Mouse (Mus musculus): ENCODE results near the gene Nek4.
A peak's percentile ranks its signal among the peaks of the same experiment; 100 is the strongest.

The Nek4 gene

DNA sequence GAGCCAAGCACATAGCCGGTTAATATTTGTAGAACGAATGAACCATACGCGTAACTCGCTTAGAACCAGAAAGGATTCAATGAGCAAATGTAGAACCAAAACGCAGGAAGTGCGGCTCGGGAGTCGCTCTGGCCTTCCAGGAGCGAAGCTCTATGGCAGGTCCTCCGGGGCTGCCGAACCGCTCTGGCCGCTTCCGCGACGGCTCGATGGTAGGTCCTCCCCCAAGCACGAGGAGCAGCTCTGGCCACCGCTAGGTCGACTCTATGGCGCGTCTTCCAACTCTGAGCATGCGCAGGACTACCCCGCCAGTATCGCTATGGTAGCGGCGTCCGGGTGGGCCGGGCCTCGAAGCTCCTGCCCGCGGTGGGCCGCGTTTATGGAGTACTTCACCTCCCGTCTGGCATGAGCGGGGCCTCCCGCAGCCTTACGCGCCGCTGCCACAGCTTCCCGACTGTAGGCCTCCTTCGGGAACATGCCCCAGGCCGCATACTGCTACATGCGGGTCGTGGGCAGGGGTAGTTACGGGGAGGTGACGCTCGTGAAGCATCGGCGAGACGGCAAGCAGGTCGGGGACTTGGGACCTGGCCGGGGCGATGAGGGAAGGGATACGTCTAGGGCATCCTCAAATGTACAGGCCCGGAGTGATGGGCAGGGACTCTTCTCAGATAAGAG, at the start of gene Nek4:
Nek4 (plus strand) TSS at position 224 of the 672 bp plus-strand sequence.
- peak; percentile 94 for DNase-seq (ENCODE audit: low read depth, low spot score)

DNA sequence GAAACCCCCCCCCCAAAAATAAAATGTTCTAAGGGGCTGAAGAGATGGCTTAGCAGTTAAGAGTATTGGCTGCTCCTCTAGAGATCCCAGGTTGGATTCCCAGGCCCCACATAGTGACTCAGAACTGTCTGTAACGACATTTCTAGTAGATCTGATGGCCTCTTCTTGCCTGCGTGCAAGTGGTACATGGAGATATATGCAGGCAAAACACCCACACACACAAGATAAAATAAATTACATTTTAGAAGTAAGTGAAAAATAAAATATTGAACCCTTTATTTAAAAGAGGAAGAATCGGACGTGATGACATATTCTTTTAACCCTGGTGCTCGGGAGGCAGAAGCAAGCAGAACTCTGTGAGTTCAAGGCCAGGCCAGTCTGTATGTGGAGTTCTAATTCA, 48.5 kb upstream of the Nek4 start:
- no peak for DNase-seq (ENCODE audit: low read depth, low spot score)

DNA sequence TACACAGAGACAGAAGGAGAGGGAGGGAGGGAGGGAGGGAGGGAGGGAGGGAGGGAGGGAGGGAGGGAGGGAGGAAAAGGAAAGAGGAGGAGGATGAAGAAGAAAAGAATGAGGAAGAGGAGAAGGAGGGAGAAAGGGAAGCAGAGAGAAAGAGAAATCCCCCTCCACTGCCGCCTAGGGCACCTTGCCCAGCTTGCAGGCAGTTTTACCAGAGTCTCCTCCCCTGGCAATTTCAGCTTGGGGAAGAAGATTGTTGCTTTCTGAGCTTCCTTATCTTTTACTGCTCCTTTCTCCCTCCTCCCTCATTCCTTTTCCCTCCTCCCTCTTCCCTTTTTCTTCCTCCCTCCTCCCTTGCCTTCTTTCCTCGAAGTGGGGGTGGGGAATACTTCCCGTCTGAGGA, 48.1 kb upstream of the Nek4 start:
- no peak for DNase-seq (ENCODE audit: low read depth, low spot score)

DNA sequence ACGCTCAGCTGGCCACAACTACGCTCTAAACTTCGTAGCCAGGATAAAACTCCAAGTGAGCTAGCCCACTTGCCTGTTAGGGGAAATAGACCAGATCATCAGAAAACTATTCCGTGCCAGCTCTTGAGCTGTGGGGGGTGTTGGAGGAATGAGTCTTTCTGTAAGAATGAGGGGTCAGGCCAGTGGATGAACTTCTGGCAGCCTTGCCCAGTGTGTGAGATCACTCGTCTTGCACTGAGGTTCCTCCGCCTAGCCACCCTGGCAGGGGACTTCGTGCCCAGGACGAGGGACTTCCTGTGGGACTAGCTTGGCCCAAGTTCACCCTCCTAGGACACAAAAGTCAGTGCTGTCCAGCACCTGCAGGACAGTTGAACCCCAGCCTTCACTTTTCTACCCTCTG, 46.9 kb upstream of the Nek4 start:
- DNase-seq (ENCODE audit: low read depth, low spot score) = no peak

DNA sequence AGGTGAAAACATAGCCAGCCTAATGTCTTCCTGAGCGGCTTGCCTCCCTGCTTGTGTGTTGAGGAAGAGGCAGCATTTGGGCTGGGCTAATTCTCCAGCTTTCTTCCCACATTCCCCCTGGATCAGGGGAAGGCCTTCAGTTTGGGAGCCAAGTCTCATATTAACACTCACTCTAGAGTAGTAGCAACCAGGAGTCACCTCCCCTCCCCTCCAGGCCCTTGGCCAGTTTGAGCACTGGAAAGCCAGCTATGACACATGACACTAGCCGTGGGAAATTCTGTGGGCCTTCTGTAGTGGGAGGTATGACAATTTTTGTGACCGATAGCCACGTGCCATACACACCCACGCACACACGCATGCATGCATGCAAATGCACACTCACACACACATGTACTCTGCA, 45.2 kb upstream of the Nek4 start:
- DNase-seq (ENCODE audit: low read depth, low spot score) = no peak

DNA sequence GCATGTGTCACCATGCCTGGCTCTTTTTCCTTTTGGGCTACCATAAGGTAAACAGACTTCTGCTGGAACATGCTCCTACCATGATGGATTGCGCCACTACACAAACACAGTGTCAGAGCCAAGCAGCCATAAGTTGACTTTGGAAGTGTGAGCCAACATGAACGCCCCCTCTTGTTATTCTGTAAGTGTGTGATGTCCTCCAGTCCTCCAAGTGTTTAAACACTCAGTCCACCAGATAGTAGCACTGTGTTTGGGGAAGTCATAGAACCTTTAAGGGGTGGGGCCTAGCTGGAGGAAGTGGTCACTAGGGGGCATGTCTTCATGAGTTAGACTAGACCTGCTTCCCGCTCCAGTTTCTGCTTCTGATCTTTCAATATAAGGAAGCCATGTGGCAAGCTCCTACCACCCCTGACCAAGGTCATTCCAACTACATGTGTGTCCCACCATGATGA, 43.3 kb upstream of the Nek4 start:
- DNase-seq (ENCODE audit: low read depth, low spot score) = no peak

DNA sequence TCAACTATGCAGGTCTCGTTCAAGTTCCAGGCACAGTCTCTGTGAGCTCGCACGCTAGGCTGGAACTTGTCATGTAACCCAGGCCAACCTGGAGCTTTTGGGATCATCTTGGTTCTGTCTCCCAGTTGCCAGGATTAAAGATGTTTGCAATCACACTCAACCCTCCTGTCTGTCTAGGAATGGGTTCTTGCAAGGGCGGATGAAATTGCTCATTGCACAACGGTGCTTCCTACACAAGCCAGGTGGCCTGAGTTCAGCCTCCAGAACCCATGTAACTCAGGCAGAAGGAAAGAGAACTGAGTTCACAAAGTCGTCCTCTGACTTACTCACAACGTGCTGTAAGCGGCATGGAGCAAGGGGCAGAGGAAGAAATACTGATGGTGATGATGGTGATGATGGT, 40.0 kb upstream of the Nek4 start:
- DNase-seq (ENCODE audit: low read depth, low spot score) = no peak

DNA sequence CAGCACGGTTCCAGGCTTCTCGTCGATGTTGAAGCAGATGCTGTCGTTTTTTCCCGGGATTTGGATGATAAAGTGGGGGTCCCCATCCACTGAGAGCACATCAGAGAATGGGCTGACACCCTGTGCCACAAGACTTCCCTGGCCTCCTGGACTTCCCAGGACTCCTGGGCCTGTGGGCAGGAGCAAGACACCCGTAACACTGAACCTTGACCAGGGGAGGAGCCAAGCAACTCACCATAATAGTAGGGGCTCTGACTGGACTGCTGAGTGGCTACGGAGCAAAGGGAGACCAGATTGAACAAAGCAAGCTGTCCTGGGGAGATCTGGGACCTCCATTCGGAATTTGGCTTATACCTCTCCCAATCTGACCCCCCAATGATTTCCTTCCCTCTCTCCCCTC, 38.5 kb upstream of the Nek4 start:
- no peak for DNase-seq (ENCODE audit: low read depth, low spot score)

DNA sequence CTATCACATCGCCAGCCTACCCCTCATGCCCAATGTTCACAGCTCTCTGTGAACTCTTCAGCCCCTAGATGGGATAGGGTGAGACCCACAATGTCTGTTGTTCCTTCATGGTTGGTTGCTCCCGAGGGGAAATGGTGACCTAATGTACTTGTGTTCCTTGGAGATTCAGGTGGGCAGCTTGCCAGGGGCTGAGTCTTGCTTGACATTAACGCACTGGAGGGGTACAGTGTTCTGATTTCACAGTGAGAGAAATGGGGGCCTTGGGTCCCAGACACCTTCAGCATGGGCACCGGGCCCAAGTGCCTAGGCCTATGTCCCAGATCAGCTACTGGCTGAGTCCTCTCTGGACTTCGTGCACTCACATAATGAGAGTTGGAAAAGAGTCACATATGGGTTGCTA, 37.8 kb upstream of the Nek4 start:
- DNase-seq (ENCODE audit: low read depth, low spot score) = no peak

DNA sequence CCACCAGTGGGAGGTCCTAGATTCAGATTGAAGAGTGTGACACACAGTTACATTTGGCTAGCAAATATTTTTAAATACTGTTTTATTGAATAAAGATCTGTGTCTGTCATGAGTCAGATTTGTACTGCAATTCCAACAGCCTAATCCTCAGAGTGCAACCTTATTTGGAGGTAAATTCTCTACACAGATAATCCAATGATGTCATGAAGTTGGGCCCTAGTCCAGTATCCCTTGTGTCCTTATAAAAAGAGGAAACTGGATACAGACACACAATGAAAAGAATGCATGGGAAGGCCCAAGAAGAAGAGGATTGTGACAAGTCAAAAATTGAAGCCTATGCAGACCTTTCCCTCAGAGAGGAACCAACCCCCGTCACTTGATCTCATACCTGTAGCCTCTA, 34.7 kb upstream of the Nek4 start:
- no peak for DNase-seq (ENCODE audit: low read depth, low spot score)

DNA sequence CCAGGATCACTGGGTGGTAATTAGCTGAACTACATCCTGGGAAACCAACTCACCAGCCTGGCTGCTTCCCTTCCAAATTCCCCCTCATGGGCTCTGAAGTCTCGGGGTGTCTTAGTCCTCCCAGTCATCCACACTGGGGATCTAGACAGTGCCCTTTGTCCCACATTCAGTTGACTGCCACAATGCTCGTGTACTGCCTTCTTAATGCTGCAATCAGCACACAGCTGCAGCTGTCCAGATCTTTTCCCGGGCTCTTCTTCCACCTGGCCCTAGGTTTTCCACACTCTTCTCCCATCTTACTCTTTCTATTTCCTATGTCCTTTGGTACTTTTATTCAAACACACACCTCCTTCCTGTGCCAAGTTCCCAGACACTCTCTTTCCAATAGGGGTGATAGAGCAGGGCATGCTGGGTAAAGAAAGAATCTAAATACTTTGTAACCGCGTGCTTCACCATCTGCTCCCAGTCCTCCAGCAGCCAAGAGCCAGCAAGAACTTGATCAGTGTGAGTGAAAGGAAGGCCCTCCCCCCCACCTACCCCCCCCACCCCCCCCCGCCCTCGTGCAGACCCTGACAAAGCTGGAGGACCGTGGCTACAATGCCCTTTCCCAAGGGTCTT, 29.0 kb upstream of the Nek4 start:
- DNase-seq (ENCODE audit: low read depth, low spot score) = no peak

DNA sequence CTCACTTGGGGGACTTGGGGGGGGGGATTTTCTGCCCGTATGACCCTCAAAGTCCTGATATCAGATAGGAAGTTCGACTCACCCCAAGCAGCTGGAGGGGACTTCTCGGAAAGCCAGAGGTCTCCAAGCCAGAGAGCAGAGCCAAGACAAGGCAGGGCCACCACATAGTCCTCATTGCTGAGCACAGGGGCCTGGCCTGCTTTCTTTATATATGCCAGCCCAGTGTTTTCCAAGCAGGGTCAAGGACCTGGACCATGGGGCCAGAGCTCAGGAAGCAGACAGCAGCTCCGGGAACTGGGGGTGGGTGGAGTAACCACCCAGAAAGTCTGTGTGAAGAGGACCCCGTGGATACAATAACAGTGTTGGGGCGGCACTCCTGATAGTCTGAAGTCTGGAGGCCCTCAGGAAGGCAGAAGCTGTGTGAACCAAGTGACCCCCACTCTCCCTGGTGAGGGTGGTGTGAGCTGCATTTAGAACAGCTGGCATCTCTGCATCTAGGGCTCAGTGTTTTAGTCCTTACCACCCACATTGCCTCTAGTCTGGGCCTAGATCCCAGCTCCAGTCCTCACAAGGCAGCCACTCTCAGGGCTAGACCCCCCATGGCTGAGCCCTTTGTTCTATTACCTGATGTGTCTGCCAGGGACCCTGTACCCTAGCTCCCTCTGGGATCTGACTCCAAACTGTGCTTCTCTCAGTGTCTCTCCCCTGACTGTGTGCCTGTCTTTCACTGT, 27.6 kb upstream of the Nek4 start, which contains the start of gene Itih3:
Itih3 (minus strand) TSS at position 386 of the 731 bp plus-strand sequence.
- no peak for DNase-seq (ENCODE audit: low read depth, low spot score)

DNA sequence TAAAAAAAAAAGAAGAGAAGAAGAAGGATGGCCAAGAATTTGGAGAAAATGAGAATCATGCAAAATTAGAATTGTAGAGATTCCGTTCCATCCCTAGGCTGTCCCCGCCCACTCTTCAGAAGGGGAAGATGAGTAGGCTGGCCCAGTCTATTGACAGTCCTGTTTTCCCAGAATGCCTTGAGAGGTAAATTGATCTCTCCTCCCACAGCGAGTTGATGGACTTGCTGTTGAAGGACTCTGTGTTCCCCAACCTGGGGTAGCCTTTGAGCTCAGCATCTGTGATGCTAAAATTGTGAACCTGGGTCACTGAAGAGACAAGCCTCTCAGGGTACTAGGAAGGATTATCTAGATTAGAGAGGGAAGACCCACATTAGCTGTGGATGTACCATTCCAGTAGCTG, 25.7 kb upstream of the Nek4 start:
- no peak for DNase-seq (ENCODE audit: low read depth, low spot score)

DNA sequence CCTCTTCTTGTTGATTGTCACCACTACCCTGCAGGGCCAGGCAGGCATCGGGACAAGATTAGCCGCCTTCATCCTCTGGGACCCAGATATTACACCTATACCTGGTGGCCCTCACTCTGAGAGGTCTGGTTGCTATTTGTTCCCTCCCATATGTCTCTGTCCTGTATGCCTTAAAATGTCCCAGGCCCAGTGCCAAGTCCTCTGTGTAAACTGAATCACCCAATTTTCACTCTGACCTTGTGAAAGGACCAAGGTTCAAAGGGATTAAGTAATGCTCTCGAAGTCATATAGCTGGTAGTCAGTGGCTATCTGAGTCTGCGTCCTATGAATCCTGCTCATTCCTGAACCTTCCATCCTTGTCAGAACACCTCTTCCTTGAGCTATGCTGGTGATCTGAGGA, 20.8 kb upstream of the Nek4 start:
- no peak for DNase-seq (ENCODE audit: low read depth, low spot score)

DNA sequence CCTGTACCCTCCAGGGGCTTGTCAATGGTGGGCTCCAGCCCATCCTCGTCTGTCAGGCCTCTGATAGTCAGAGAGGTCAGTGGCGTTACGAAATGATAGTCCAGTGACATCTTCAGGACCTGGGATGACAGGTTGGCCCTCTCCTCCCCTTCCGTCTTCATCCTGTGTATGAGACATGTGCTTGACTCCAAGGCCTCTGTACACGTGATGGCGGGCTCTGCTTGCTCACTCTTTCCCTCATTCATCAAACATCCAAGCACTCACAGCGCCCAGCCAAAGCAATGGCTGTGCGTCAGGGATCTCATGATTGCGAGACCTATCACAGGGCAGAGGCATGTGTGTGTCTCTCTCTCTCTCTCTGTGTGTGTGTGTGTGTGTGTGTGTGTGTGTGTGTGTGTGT, 17.8 kb upstream of the Nek4 start:
- DNase-seq (ENCODE audit: low read depth, low spot score) = no peak

DNA sequence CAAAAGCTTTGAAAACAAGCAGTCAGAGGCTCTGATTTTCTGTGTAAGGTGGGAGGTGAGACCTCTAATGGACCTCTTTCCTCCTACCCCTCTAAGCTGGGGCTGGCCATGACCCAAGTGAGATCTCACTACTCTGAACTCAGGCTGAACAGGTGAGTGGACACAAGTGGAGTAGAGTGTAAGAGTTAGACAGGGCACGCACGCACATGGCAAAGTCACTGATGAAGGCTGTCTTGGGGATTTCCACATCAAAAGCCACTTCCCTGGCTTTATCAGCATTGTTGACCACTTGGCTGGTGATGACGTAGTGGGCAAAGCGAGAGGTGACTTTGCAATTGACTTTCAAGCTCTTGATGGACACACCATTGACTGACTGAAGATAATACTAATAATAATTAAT, 8.9 kb upstream of the Nek4 start:
- no peak for DNase-seq (ENCODE audit: low read depth, low spot score)

DNA sequence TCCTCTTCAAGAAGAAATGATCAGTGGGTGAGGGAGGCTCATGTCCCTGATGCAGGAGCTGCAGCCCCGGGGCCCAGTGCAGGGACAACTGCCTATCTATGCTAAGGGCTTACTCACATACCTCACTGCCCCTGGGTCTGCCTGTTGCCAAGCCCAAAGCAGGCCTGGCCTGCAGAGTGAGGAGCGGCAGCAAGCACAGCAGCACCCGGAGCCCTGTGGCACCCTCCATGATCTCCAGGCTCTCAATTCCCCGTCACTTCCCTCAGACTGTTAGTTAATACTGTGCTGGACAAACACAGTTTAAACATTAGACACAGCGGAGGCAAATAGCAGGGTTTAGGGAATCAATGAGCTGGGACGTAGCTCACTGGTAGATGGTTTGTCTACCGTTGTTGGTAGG, 8.1 kb upstream of the Nek4 start, which contains the start of gene Itih1:
Itih1 (minus strand) TSS at position 252 of the 400 bp plus-strand sequence.
- DNase-seq (ENCODE audit: low read depth, low spot score) = no peak

DNA sequence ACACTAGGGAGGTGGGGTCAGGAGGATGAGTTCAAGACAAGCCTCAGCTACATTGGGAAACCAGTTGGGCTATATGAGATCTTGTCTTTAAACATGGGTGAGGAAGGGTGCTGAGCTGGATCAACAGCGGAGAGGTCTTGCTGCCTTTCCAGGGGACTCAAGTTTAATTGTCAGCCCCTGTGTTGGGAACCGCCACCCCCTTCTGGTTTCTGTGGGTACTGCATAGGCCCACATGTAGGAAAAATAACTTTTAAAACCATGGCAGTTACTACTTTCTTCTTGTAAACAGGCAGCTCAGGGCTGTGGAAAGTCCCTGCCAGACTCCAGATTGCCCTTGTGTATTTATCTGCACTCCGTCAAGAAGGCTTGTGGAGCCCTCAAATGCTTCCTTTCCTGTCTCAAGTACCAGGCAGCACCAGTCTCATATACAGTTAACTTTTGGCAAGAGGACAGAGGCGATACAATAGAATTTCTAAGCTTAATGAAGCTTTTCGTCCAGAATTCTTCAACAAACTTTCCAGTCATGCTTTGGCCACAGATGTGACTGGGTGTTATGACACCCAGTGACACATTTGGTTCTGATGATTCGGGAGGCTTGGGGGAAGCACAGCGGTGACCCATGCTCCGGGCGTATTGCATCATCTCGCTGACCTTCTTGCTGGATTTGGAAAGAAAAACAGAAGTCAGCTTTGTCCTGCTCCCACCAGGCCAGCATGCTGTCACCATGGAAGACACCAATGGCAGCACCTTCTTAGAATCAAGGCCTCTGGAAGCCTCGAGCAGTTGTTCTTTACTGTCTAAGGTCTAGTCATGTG, 7.1 kb upstream of the Nek4 start:
- peak; percentile 41 for DNase-seq (ENCODE audit: low read depth, low spot score)

DNA sequence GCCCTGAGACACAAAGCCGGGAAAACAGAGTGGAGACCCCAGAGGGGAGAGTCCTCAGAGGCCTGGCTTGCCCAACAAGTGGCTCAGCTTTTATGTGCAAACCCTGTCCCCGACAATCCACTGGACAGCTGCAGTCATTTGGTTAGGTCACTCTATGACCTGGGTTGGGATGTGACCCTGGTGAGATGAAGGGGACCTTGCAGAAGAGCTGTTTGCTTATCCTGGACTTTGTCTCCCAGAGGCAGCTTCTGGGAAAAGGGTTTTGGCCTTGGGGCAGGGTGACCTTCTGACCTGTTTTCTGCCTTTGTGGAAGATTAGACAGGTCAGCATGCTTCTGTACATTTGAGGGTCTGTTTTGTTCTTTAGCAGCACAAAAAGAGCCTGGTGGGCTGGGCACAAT, 6.4 kb upstream of the Nek4 start:
- DNase-seq (ENCODE audit: low read depth, low spot score) = no peak

DNA sequence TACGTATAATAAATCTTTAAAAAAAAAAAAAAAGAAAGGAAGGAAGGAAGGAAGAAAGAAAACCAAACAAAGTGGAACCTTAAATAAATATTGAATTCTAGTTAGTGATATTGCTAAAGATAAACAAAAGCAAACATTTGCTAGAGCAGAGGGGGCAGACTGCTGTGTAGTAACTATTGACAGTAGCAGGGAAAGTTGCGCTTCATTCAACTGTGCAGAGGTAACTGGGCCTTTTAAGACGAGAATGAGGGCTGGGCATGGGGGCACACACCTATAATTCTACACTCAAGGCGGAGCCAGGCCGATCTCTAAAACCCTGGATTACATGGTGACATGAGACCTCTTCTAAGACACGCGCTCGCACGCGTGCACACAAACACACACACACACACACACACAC, 1.2 kb upstream of the Nek4 start:
- DNase-seq (ENCODE audit: low read depth, low spot score) = no peak

DNA sequence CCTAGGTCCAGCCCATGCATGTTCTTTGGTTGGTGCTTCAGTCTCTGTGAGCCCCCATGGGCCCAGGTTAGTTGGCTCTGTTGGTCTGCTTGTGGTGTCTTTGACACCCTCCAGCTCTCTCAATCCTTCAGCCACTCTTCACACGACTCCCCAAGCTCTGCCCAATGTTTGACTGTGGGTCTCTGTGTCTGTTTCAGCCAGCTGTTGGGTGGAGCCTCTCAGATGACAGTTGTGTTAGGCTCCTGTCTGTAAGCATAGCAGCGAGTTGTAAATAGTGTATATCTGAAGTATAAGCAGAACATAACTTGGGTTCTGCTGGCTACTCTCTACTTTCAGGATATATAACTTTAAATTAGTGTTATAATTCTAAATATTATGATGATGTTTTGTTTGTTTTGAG, 7.3 kb downstream of the Nek4 start:
- no peak for DNase-seq (ENCODE audit: low read depth, low spot score)

DNA sequence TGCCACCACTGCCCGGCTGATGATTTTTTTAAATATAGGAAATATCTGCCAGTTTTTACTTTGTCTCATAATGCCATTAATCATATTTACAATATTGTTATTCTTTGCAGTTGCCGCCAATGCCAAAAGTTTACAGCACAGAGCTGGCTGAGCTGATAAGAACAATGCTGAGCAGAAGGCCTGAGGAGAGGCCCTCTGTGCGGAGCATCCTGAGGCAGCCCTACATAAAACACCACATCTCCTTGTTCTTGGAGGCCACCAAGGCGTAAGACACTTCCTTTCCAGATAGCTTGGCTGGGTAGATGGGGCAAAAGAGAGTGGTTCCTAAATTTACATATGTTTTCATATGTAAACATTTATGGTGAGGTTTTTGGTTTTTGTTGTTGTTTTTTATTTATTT, 7.9 kb downstream of the Nek4 start:
- no peak for DNase-seq (ENCODE audit: low read depth, low spot score)
